Mouse (Mus musculus) right cerebral cortex, postnatal 4 days (tissue): Measurements from ENCODE around the gene Ly86.

Experiments used
- DNase-seq: peaks from one replicate; pipeline ENCODE4 v3.0.0-alpha.2; 2022

Ly86 gene

GRCm38 (mm10) chr13:37354432-37354831 is 9.4 kb downstream of the Ly86 start:
- no peak for DNase-seq

- no peak for DNase-seq
Observed at GRCm38 (mm10) chr13:37355642-37356331, 10.8 kb downstream of the Ly86 start.

- DNase-seq: no peak
Observed at GRCm38 (mm10) chr13:37356549-37356948, 11.5 kb downstream of the Ly86 start.

GRCm38 (mm10) chr13:37358112-37358511 is 13.1 kb downstream of the Ly86 start:
- DNase-seq: no peak

GRCm38 (mm10) chr13:37361249-37361648 is 16.2 kb downstream of the Ly86 start:
- DNase-seq: no peak

GRCm38 (mm10) chr13:37364351-37364750 is 19.3 kb downstream of the Ly86 start:
- no peak for DNase-seq

- peak; percentile 32 for DNase-seq
Observed at GRCm38 (mm10) chr13:37376411-37376810, 31.4 kb downstream of the Ly86 start.

- DNase-seq: peak; percentile 59
Observed at GRCm38 (mm10) chr13:37388222-37389202, 43.5 kb downstream of the Ly86 start.

- DNase-seq: peak; percentile 8
Observed at GRCm38 (mm10) chr13:37389296-37389695, 44.3 kb downstream of the Ly86 start.

- no peak for DNase-seq
Observed at GRCm38 (mm10) chr13:37398791-37399190, 53.8 kb downstream of the Ly86 start.

- DNase-seq: no peak
Observed at GRCm38 (mm10) chr13:37399340-37399739, 54.3 kb downstream of the Ly86 start.

- DNase-seq: no peak
Observed at GRCm38 (mm10) chr13:37402421-37402820, 57.4 kb downstream of the Ly86 start.

- no peak for DNase-seq
Observed at GRCm38 (mm10) chr13:37403708-37404107, 58.7 kb downstream of the Ly86 start.

- DNase-seq: no peak
Observed at GRCm38 (mm10) chr13:37415696-37416095, 70.7 kb downstream of the Ly86 start.

GRCm38 (mm10) chr13:37423416-37423815 is 78.4 kb downstream of the Ly86 start:
- no peak for DNase-seq

- no peak for DNase-seq
Observed at GRCm38 (mm10) chr13:37424904-37425303, 79.9 kb downstream of the Ly86 start.

GRCm38 (mm10) chr13:37425406-37425805 is 80.4 kb downstream of the Ly86 start:
- DNase-seq: no peak

- DNase-seq: no peak
Observed at GRCm38 (mm10) chr13:37426578-37427336, 81.7 kb downstream of the Ly86 start.

GRCm38 (mm10) chr13:37428496-37428895 is 83.5 kb downstream of the Ly86 start:
- DNase-seq: no peak

- DNase-seq: no peak
Observed at GRCm38 (mm10) chr13:37429661-37430271, 84.8 kb downstream of the Ly86 start.

GRCm38 (mm10) chr13:37431707-37432106 is 86.7 kb downstream of the Ly86 start:
- DNase-seq: no peak

- no peak for DNase-seq
Observed at GRCm38 (mm10) chr13:37432653-37433052, 87.6 kb downstream of the Ly86 start.

GRCm38 (mm10) chr13:37433142-37433541 is 88.1 kb downstream of the Ly86 start:
- DNase-seq: no peak
